Mouse (Mus musculus) heart, adult 2 months (tissue): ENCODE measurements around the gene Tnfrsf21. TPM values are rescaled to one million over a fixed set of nuclear protein-coding genes. Genes with fewer than 3 reads are reported as not detected.

ENCODE experiments used
- DNase-seq, 2 experiments: peaks; one replicate each; pipeline ENCODE4 v3.0.0; 2021
- H3K27ac ChIP-seq: fragments of 200-600 bp; 2 replicates; pipeline ENCODE4 v1.8.1; 2022
- H3K27me3 ChIP-seq: fragments of 200-500 bp; 2 replicates; pipeline ENCODE4 v1.6.1; 2012; ENCODE audit warnings: mild to moderate bottlenecking, low read length, inconsistent platforms, mixed read lengths; ENCODE audit not compliant: control insufficient read depth, insufficient read depth
- H3K36me3 ChIP-seq: fragments of 200-500 bp; 2 replicates; pipeline ENCODE4 v1.6.1; 2012; ENCODE audit warnings: low read length, inconsistent platforms; ENCODE audit not compliant: control insufficient read depth, insufficient read depth
- H3K4me1 ChIP-seq: fragments of 200-500 bp; 2 replicates; pipeline ENCODE4 v1.6.1; 2011; ENCODE audit warnings: low read length; ENCODE audit not compliant: control insufficient read depth, insufficient read depth
- H3K4me3 ChIP-seq: fragments of 200-600 bp; 2 replicates; pipeline ENCODE4 v1.8.1; 2022
- H3K79me2 ChIP-seq: fragments of 200-500 bp; replicated peaks from 2 replicates; pipeline ENCODE4 v1.6.1; 2012; ENCODE audit warnings: mild to moderate bottlenecking, inconsistent platforms, low read length, moderate library complexity, mixed read lengths; ENCODE audit not compliant: control insufficient read depth, insufficient read depth
- H3K9ac ChIP-seq: fragments of 200-500 bp; 2 replicates; pipeline ENCODE4 v1.6.1; 2012; ENCODE audit warnings: low read depth, mild to moderate bottlenecking, control low read depth, inconsistent platforms, low read length, mixed read lengths
- CTCF ChIP-seq: fragments of 200-600 bp; IDR thresholded peaks from 2 replicates; pipeline ENCODE4 v1.8.1; 2022; ENCODE audit warnings: antibody characterized with exemption, mild to moderate bottlenecking, moderate library complexity
- EP300 ChIP-seq: fragments of 200-500 bp; IDR thresholded peaks from 2 replicates; pipeline ENCODE4 v1.6.1; 2011; ENCODE audit warnings: low read depth, low read length, control low read depth; ENCODE audit not compliant: insufficient read depth
- POLR2A ChIP-seq: fragments of 200-500 bp; IDR thresholded peaks from 2 replicates; pipeline ENCODE4 v1.6.1; 2011; ENCODE audit warnings: mild to moderate bottlenecking, low read depth, low read length, control low read depth; ENCODE audit not compliant: insufficient read depth
- WGBS: fragments of 180-500 bp; shearing (Covaris S2); methylation state at CpG from one replicate; pipeline ENCODE4 v1.1.7; 2018; 5-methylcytosine and 5-hydroxymethylcytosine counted together
- intact Hi-C: fragments of 180-260 bp; cut with DNase I; formaldehyde crosslinking; loops from one replicate; pipeline ENCODE4 v1.15.1; 2025
- polyA plus RNA-seq: library from polyadenylated mRNA; depleted of rRNA; stranded (reverse); fragments of >200 nt; gene quantifications from 2 replicates; pipeline ENCODE4 v1.2.3, GENCODE M21; 2012
- total RNA-seq, 2 experiments: library from RNA; stranded (reverse); gene quantifications; 2 replicates each; pipeline ENCODE4 v1.2.3; 2021

Gene Tnfrsf21
- total and polyA plus RNA-seq, 3 experiments, result 9.2 to 14.6 (median 14.2) TPM

GRCm38 (mm10) chr17:43109501-43109900, 93.1 kb downstream of the Tnfrsf21 start:
- no peak for DNase-seq
- 76% methylated on average over 4 of the region's 4 CpGs for WGBS
- Histone ChIP-seq H3K4me3 (no peak overlapping the region), H3K4me1 (no peaks in the 10 kb centered on the region; the same call in 1 of the 2 replicates), H3K9ac (no peak overlapping the region), H3K27me3 (no peaks in the 10 kb centered on the region), H3K79me2 (no peaks in the 10 kb centered on the region), H3K36me3 (no peaks in the 10 kb centered on the region), H3K27ac (no peak overlapping the region)
- TF ChIP-seq POLR2A (no peak), EP300 (no peak), CTCF (no peak)
- intact Hi-C loops, result no loop called here

GRCm38 (mm10) chr17:43110168-43110885, 94.0 kb downstream of the Tnfrsf21 start:
- WGBS, result 69% methylated on average over 9 of the region's 9 CpGs
- Histone ChIP-seq H3K4me1 (no peaks in the 10 kb centered on the region; the same call in 1 of the 2 replicates), H3K27me3 (no peaks in the 10 kb centered on the region), H3K36me3 (no peaks in the 10 kb centered on the region), H3K9ac (no peak overlapping the region), H3K4me3 (no peak overlapping the region), H3K79me2 (no peaks in the 10 kb centered on the region), H3K27ac (no peak overlapping the region)
- no peak for TF ChIP-seq POLR2A
- TF ChIP-seq CTCF, result no peak
- no peak for TF ChIP-seq EP300
- DNase-seq, result no peak
- intact Hi-C loops, result loop anchor here (10.0 kb wide), 1 partner anchor 364 kb away; no protein-coding TSS in a partner anchor

GRCm38 (mm10) chr17:43113391-43113984, 97.1 kb downstream of the Tnfrsf21 start:
- WGBS, result 83% methylated on average over 9 of the region's 9 CpGs
- H3K27me3 ChIP-seq, result no peaks in the 10 kb centered on the region
- no peaks in the 10 kb centered on the region for H3K79me2 ChIP-seq

GRCm38 (mm10) chr17:43114086-43114581, 97.8 kb downstream of the Tnfrsf21 start:
- DNase-seq, result no peak
- Histone ChIP-seq H3K79me2 (no peaks in the 10 kb centered on the region), H3K4me3 (no peak overlapping the region), H3K9ac (no peak overlapping the region), H3K36me3 (no peaks in the 10 kb centered on the region), H3K27ac (no peak overlapping the region), H3K4me1 (no peaks in the 10 kb centered on the region; the same call in 1 of the 2 replicates), H3K27me3 (no peaks in the 10 kb centered on the region)
- intact Hi-C loops, result loop anchor here (10.0 kb wide), 1 partner anchor 361 kb away; no protein-coding TSS in a partner anchor
- TF ChIP-seq EP300 (no peak), POLR2A (no peak), CTCF (no peak)
- 60% methylated on average over 8 of the region's 8 CpGs for WGBS

More at GRCm38 (mm10) chr17:43113391-43113984, 97.1 kb downstream of the Tnfrsf21 start:
- H3K27ac ChIP-seq, result no peak overlapping the region
- TF ChIP-seq EP300 (no peak), POLR2A (no peak), CTCF (no peak)
- H3K4me1 ChIP-seq, result no peaks in the 10 kb centered on the region; the same call in 1 of the 2 replicates
- H3K9ac ChIP-seq, result no peak overlapping the region
- DNase-seq, result no peak
- no peak overlapping the region for H3K4me3 ChIP-seq
- intact Hi-C loops, result loop anchor here (10.0 kb wide), 1 partner anchor 361 kb away; no protein-coding TSS in a partner anchor
- no peaks in the 10 kb centered on the region for H3K36me3 ChIP-seq

- Histone ChIP-seq H3K9ac (no peak overlapping the region), H3K4me3 (no peak overlapping the region), H3K36me3 (no peaks in the 10 kb centered on the region), H3K79me2 (no peaks in the 10 kb centered on the region), H3K27ac (no peak overlapping the region), H3K4me1 (no peaks in the 10 kb centered on the region; the same call in 1 of the 2 replicates), H3K27me3 (no peaks in the 10 kb centered on the region)
- TF ChIP-seq EP300 (no peak), POLR2A (no peak), CTCF (no peak)
- WGBS, result 89% methylated on average over 6 of the region's 6 CpGs
- intact Hi-C loops, result loop anchor here (10.0 kb wide), 1 partner anchor 360 kb away; no protein-coding TSS in a partner anchor
- no peak for DNase-seq
Observed at GRCm38 (mm10) chr17:43114926-43115325, 98.6 kb downstream of the Tnfrsf21 start.

- no peaks in the 10 kb centered on the region for H3K79me2 ChIP-seq
- intact Hi-C loops, result loop anchor here (10.0 kb wide), 1 partner anchor 358 kb away; no protein-coding TSS in a partner anchor
- no peak overlapping the region for H3K27ac ChIP-seq
- no peak overlapping the region for H3K4me3 ChIP-seq
- H3K4me1 ChIP-seq, result no peaks in the 10 kb centered on the region; the same call in 1 of the 2 replicates
- TF ChIP-seq CTCF (no peak), POLR2A (no peak), EP300 (no peak)
- no peak overlapping the region for H3K9ac ChIP-seq
- H3K36me3 ChIP-seq, result no peaks in the 10 kb centered on the region
- no peak for DNase-seq
- H3K27me3 ChIP-seq, result no peaks in the 10 kb centered on the region
- 83% methylated on average over 10 of the region's 10 CpGs for WGBS
Observed at GRCm38 (mm10) chr17:43116748-43117147, 100.4 kb downstream of the Tnfrsf21 start.
